Mouse (Mus musculus): ENCODE data around the gene Frmd5.

Gene Frmd5

GRCm38 (mm10) chr2:121761281-121761795 lies 45.5 kb downstream of the Frmd5 start:
- no peak for DNase-seq

- DNase-seq = no peak
These were observed 46.2 kb downstream of the Frmd5 start for GRCm38 (mm10) chr2:121760646-121761045.

GRCm38 (mm10) chr2:121758258-121758657 lies 48.6 kb downstream of the Frmd5 start:
- no peak for DNase-seq

GRCm38 (mm10) chr2:121756336-121756735 lies 50.6 kb downstream of the Frmd5 start:
- no peak for DNase-seq

- no peak for DNase-seq
These were observed 51.8 kb downstream of the Frmd5 start for GRCm38 (mm10) chr2:121755056-121755455.

- no peak for DNase-seq
These were observed 56.8 kb downstream of the Frmd5 start for GRCm38 (mm10) chr2:121750121-121750520.

- DNase-seq = no peak
These were observed 65.7 kb downstream of the Frmd5 start for GRCm38 (mm10) chr2:121741151-121741550.

GRCm38 (mm10) chr2:121739410-121739809 lies 67.5 kb downstream of the Frmd5 start:
- no peak for DNase-seq

GRCm38 (mm10) chr2:121733426-121733825 lies 73.5 kb downstream of the Frmd5 start:
- no peak for DNase-seq

GRCm38 (mm10) chr2:121730486-121730885 lies 76.4 kb downstream of the Frmd5 start:
- no peak for DNase-seq

GRCm38 (mm10) chr2:121728907-121729575 lies 77.8 kb downstream of the Frmd5 start:
- DNase-seq = no peak

GRCm38 (mm10) chr2:121724866-121725265 lies 82.0 kb downstream of the Frmd5 start:
- DNase-seq = no peak

- no peak for DNase-seq
These were observed 83.1 kb downstream of the Frmd5 start for GRCm38 (mm10) chr2:121723796-121724195.

- no peak for DNase-seq
These were observed 87.9 kb downstream of the Frmd5 start for GRCm38 (mm10) chr2:121719000-121719399.

GRCm38 (mm10) chr2:121717133-121717532 lies 89.8 kb downstream of the Frmd5 start:
- no peak for DNase-seq

- DNase-seq = no peak
These were observed 93.3 kb downstream of the Frmd5 start for GRCm38 (mm10) chr2:121713567-121713966.

GRCm38 (mm10) chr2:121711748-121712384 lies 95.0 kb downstream of the Frmd5 start:
- no peak for DNase-seq

GRCm38 (mm10) chr2:121709096-121709495 lies 97.8 kb downstream of the Frmd5 start:
- no peak for DNase-seq

- no peak for DNase-seq
These were observed 99.4 kb downstream of the Frmd5 start for GRCm38 (mm10) chr2:121707461-121707860.

GRCm38 (mm10) chr2:121705756-121706155 lies 101.1 kb downstream of the Frmd5 start:
- no peak for DNase-seq

- DNase-seq = no peak
These were observed 107.6 kb downstream of the Frmd5 start for GRCm38 (mm10) chr2:121699331-121699730.

GRCm38 (mm10) chr2:121695436-121695835 lies 111.5 kb downstream of the Frmd5 start:
- no peak for DNase-seq

GRCm38 (mm10) chr2:121688107-121688506 lies 118.8 kb downstream of the Frmd5 start:
- DNase-seq = no peak

- DNase-seq = no peak
These were observed 123.3 kb downstream of the Frmd5 start for GRCm38 (mm10) chr2:121683606-121684005.
